Mouse (Mus musculus) retina, postnatal 7 days (tissue): ENCODE results near the gene Taok3.

Source experiments
- DNase-seq: peaks from one replicate; pipeline ENCODE4 v3.0.0-alpha.2; 2012; ENCODE audit warnings: low read depth, low spot score

The Taok3 gene

DNA sequence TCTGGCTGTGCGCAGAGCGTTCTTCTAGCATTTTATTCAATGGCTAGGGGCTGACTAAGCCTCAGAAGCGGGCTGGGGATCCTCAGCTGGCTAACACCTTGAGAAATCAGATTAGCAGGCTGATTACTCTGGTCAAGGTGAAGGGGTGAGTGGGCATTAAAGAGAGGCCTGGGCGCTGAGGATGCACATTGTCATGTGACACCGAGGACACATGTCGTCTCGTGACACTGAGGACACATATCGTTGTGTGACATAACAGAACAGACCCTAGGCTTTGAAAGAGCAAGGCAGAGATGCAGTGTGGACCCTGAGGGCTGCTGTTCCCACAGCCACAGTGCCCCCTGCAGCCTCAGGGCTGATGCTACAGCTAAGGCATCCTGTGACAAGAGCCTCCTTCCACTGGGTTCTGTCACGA lies 23.8 kb downstream of the Taok3 start:
- peak; percentile 67 for DNase-seq

DNA sequence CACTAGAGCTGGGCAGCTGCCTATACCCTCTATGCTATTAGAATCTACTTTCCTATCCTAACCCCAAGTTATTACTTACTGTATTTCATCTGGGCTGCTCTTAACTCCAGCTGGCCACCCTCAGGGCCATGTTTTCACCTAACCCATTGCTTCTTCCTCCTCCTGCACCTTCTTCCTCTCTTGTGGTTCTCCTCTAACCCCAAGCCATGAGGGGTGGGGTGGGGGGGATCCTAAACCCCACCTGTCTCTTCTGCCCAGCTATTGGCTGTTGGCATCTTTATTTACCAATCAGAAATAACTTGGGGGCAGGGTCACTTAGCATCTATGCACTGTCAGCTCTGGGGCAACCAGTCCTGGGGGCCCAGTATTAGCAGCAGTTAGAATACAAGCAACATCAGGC lies 26.2 kb downstream of the Taok3 start:
- DNase-seq: no peak

DNA sequence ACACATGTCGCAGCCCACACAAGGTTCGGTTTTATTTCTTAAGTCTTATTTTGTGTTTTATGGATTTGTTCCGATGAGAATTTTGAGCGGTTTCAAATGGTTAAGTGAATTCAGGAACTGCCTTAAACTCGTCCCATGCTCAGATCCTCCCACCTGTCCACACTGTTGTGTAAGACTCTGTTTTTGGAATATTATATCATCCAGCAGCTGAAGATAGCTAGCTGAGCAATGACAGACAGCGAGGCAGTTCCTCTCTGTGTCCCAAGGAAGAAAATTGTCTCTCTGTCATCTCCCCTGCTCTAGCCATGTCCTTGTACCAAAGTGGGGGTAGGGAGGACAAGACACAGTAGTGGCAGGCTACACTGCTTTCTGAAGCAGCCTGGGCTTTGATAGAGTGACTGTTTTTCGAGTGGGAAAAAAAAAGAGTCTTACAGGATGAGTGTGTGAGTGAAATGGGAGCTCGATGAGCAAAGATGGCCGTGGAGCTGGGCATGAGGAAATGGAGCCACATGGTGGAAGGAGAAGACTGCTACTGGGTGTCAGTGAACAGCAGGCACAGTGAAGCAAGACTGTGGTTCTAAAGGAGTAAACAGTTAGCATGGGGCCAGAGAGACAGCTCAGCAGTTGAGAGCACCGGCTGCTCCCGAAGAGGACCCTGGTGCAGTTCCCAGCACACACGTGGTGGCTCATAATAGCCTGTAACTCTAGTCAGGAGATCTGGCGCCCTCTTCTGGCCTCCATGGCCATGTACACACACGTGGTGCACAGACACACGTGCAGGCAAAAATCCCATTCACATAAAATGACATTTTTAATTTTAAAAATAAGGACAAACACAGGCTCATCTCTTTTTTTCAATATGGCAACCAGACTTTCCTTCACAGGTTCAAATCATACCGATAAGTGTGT lies 27.5 kb downstream of the Taok3 start:
- DNase-seq: no peak

DNA sequence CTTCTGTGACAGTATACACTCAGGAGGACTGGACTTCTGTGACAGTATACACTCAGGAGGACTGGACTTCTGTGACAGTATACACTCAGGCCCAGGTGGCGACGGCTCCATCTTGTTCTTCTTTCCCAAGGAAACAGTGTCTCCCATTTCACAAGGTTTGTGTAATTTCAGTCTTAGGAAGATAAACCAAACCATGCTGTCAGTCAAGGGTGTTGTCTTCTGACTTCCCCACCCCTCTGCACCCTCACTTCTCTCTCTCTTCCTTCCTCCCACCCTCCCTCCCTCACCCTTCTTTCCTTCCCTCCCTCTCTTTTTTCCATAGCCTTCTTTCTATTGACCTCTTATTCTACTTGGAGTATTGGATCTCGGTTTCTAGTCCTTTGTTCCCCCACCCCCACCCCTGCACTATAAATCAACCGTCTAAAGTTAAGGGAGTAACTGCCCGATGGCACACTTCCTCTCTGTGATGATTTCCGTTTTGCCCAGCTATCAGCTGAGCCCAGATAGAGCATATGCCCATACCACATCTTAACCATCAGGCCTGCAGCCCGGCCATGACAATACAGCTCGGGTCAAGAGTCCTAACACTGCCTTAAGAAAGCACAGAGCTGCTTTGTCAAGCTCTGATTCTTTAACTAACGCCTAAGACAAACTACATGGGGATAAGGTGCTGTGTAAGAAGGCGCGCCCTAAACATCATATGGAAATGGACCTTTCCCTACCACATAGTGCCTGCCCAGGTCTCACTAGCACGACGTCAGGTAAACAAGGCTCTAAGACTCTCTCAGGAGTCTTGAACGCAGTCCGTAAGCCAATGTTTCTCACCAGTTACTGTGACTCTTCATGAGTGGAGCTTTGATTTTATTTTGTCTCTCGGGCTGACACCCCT lies 29.4 kb downstream of the Taok3 start:
- DNase-seq: no peak

DNA sequence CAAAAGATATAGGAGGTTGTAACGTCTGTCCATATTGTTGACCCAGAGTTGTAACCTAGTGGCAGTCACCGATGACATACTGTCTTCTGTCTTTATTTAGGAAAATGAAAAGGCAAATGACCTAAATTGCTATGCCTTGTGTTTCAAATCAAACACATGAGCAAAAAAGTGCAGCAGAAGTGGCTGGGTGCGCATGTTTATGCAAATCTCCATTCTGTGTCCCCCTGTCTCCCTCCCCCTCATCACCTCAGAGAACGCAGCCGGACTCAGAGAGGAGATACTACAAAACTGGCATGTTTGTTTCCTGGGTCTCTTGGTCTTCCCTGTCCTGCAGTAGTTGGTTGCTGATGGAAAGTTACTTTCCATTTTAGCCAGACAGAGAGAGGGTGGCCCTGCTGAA lies 30.1 kb downstream of the Taok3 start:
- DNase-seq: no peak

DNA sequence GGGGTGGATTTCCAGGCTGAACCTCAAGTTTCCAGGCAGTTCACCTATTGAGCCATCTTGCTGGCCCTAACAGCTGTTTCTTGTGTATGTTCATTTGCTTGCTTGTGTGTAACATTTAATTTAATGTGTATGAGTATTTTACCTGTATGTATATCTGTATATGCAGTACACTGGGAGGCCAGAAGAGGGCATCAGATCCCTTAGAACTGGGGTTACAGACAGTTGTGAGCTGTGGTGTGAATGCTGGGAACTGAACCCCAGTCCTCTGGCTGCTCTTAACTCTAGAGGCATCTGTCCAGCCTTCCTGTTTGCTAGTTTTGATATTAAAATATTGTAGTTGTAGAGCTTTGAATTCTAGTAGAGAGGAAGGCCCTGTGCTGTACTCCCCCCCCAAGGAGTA lies 33.0 kb downstream of the Taok3 start:
- DNase-seq: no peak

DNA sequence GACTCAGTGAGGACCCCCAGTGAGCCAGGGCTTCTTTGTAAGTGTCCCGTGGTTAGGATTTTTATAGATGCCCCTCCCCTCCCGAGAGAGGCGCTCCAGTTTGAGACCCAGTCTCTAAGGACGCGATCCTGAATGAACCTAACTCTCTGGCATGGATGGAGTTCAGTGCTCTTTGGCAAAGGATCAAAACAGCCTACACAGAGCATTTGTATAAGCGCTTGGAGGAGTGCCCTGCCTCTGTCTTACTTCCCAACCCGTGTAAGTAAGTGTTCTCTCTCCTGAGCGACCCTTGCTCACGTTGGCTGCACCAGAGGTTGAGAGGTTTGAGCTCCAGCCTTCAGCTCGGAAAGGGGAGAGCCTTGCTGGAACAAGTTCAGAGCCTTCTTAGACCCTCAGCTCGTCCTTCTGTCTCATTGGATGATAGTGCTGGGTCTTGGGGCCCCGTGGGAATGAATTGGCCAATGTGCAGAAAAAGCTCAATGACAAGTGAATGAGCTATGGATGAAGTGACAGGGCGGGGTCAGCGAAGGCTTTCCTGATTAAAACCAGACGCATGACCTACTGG lies 33.7 kb downstream of the Taok3 start:
- no peak for DNase-seq

DNA sequence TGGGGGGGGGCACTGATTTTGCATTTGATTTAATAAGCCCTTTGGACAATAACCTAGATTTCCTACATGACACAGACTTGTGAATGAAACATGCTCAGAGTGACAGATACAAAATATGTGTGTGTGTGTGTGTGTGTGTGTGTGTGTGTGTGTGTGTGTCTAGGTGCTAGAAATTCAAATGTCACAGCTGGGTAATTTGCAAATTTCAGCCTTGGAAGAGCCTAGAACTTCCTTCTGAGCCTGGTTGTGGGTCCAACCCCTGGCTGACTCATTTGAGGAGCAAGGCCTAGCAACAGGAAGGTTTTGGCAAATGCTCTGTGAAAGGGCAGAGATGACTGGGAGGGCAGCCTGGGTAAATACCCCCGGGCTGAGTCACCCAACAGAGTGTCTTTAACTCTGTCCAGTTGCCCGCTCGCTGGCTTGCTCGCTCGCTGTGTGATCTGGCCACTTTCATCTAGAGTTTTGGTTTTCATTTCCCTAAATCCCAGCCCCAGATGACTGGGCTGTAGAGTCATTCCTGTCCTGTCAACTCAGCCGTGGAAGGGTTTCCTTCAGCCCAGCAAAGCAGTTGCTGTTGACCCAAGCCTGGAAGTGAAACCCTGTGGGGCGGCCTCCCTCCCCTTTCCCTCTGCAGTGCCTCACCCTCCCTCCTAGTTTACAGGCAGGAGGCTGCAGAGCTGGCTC lies 38.5 kb downstream of the Taok3 start:
- no peak for DNase-seq

DNA sequence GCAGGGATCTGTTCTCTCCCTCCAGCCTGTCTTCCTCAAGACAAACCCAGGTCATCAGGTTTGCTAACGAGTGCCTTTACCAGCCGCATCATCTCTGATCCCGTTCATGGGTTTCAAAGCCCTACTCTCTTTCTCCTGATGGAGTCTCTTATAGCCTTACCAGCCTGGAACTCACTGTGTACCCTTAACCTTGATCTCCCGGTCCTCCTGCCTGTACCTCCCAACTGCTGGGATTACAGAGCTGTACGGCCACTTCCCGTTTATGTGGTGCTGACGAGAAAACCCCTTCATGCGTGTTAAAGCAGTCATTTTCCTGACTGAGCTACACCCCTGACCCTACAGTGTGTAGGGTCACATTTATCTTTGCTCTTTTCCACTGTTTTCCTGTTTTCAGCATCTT lies 39.4 kb downstream of the Taok3 start:
- no peak for DNase-seq

DNA sequence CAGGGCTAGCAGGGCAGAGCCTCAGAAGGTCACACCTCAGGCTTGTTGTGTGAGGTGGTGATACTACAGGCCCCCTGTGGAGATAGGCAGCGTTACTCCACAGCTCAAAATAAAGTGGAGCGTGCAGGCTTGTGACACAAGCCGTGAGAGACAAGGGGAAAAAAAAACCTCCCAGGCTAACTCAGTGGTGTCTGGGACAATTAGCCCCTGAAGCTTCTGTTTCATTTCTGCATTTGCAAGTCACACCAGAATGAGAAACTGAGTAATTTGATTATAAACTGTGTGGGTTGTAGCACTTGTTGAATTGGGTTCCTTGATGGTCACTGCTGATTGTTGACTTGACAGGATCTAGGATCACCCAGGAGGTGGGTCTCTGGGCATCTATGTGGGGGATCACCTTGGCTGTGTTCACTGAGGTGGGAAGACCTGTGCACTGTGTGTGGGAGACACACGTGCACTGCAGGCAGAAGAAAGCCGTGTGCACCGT lies 39.9 kb downstream of the Taok3 start:
- DNase-seq: no peak

DNA sequence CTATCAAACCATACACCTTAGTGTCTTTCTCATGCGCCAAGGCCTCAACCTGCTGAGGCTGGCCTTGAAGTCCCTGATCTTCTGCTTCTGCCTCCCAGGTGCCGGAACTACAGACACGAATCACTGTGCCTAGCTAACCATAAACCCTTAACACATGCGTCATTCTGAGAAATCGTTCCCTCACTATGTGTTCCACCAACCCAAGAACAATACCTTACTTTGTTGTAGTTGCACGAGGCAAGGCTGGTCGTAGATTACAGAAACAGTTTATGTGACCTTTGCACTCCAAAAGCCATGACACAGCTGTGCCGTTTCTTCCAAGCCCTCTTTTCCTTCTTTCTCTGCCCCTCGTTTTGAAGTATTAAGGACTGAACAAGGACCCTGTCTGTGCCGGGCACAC lies 40.6 kb downstream of the Taok3 start:
- DNase-seq: no peak

DNA sequence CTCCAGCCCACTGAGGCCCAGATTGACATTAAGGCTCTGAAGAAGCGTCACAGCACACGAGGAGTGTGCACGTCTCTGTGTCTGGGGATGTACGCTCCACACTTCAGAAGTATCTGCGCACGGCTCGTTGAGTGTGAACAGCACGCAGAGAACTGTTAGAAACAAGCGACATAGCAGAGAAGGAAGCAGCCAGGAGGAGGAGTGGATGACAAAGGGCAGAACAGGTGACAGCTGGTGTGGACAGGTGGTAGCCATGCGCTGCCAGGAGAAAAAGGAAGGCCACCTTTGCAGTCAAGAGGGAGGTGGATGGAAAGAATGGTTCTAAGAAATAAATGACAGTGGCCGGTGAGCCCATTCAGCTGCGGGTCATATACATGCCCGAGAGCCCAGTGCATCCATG lies 43.9 kb downstream of the Taok3 start:
- DNase-seq: no peak

DNA sequence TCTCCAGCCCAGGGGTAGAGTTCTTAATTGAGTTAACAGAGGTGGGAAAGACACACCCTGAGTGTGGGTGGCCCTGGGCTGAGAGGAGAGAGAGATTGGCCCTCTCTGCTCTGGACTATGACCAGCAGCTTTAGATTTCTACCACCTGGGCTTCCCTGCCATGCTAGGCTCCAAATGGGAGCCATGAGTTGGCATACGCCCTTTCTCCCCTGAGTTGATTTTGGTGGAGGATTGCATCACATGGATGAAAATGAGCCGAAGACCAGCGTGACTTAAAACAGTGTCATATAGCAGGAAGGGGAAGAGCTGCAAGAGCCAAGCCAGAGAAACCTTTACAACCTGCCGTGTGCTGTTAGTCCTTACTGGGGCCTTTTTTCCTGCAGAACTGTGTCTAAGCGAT lies 44.6 kb downstream of the Taok3 start:
- no peak for DNase-seq

DNA sequence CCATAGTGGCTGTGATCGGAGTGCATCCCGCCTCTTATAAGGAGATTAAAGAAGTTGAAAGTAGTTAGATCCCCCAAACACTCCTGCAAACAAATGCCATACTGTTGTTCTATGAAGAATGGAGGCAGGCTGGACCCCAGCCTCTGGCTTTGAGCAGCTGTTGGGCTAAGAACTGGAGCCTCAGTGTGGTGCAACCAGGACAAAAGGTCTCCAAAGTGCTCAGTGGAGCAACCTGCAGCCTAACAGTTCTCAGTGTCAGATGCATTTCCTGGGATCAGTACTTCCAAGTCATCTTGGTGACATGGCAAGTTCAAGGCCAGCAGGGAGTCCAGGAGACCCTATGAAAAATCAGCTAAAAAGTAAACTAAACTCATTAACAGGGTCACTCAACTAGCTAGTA lies 45.0 kb downstream of the Taok3 start:
- no peak for DNase-seq

DNA sequence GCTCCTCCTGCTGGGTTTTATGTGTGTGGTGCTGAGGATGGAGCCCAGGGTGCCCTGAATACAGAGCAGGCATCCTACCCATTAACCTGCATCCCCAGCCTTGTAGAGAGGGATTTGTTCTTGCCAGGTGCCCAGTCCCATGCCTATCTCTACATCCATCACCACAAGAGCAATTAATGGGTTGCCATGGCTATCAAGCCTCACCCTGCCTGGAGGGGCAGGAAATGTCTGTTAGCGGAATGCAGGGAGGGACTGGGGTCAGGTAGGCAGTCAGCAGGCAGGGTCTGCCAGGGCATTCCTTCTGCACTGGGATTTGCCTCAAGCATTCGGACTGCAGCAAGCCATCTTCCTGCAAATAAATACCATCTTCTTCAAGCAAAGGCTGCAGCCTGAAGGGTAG lies 46.0 kb downstream of the Taok3 start:
- DNase-seq: no peak

DNA sequence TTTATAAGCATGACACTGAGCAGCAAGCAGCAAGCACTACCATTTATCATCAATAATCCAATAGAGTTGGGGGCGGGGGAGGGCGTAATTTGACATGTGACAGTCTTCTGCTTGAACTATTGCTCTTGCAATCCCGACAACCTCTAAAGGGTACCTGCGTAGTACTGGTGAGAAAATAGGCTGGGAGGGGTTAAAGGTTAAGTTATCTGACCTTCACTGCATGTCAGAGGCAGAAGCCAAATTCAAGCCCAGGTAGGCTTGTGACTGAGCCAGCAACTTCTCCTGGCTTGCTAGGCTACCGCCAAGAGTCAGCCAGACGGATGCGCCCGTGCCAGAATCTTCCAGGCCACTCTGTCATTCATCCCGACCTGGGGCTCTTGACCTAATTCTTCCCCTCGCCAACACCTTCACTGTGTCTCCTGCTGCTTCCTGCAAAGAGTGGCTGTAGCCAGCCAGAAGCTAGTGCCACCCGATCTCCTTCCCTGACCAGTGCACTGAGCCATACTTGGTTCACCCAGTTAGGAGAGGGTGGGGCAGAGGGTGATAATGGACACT lies 47.0 kb downstream of the Taok3 start:
- no peak for DNase-seq

DNA sequence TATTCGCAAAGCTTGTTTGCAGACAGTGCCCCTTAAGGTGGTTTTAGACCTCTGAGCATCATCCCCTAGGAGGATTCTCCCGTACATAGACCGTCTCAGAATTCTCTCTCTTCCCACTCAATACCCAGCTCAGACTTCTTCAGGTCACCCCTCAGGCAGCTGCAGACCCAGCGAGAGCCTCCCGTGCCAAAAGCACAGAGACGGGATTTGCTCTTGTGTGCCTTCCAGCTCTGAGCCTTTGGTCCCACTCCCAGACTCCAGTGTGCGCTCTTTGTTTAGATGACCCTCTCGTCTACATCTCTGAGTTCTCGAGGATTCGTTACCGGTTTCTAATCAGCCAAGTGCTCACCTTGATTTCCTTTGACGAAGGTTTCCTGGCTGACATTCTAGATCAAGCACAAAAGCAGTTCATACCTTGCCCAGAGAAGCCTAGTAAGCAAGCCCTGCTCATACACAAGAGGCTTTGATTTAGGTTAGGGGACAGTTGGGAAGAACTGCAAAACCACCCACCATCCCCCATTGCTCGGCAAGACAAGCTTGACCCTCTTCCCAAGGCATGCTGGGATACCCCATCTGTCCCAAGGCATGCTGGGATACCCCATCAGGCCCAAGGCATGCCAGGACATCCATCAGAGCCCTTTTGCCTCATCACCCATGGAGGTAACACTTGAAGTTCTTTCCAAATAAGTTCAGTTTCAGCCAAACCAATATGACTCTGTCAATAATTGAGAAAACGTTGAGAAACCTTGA lies 48.6 kb downstream of the Taok3 start:
- DNase-seq: no peak

DNA sequence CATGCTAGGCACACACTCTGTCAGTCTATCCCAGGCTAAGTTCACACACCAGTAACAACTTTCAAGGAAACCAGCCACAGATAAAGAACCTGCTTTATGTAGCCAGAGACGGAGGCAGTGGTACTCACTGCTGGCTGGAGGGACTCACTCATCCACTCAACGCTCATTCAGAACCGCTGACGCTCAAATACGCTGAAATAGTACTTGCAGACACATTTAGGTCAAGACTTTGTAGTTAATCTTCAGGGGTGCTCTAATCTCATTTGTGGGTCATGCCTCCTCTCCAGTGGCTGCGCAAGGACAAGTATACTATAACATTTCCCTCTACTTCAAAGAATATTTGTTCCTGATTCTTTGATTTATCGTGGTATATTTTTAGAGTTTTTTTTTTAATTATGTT lies 54.1 kb downstream of the Taok3 start:
- peak; percentile 55 for DNase-seq

DNA sequence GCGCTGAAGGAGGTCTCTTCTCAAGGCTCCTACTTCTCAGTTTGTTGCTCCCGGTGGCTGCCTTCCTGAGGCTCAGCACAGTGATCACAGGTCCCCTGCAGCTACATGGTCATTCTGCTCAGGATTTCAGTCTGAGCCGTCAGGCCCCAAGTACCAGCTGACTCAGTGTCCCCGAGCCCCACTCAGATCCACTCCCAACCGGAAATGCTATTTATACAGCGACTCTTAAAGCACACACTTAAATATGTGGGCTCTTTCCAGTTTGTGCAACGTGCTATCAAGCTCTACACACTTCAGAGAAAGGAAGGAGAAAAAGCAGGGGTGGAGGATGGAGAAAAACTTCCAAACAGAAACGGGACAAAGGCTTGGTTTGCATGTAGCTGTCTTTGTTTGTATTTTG lies 56.0 kb downstream of the Taok3 start:
- DNase-seq: no peak

DNA sequence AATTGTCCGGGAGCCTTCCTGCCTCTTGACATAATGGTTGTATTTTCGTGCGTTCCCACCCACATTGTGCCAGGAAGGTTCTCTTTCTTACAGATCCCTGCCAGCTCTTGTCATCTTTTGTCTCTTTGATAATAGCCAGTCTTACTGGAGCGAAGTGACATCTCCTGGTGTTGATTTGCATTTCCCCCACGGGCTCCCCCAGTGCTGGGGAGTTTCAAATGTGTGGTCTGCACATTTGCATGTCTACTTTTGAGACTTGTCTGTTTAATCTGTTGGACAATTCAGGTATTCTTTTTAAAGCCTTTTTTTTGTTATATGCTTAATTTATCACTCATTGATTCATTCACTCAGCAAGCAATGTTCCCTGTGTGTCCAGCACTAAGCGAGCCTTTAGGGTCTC lies 58.1 kb downstream of the Taok3 start:
- DNase-seq: no peak

DNA sequence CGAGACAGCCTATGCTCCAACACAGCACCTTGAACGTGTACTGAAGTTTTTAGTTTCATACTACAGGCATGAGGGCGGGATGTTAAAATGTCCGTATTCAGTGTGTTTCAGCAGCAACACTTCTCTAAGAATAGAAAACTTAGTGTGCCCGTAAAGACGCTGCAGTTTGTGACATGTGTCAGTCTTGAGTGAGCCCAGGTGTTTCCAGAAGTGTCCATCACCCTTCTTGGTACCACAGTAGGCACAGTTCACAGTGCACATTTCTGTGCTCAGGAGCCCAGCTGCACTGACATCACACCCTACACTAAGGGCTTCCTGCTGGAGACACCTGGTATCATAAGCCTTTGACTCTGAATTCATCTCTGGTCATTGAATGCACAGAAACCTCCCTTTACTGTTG lies 58.6 kb downstream of the Taok3 start:
- no peak for DNase-seq
